Comparison of ENCODE assay signal across 22 mouse cellular contexts in the genomic region with DNA sequence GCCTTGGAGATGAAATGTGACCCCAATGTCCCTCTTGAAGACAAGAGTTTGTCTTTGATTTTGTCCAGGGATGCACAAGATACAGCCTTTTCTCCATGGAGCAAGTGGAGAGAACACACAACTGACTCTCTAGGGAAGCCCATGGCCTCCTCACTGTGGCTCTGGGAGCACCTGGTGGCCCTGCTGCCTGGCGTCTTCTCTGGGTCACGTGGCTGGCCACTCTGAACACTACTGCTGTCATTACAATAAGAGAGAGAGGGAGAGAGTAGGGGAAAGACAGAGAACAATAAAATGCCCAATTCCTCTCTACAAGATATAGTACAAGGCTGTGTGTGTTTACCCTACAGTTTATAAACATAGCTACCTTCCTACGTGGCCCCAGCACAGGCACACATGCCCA. TPM values are rescaled to one million over a fixed set of nuclear protein-coding genes. Genes with fewer than 3 reads are reported as not detected.
"Had no signal": no experiment of that assay in that cellular context is flagged by ENCODE, and none has a peak within 500 bp of the region (broad histone marks: within the 10 kb centered on the region; RNA-seq: fewer than 3 reads in every experiment).

No protein-coding gene starts in this region.

- H3K27me3 ChIP-seq: limb, embryonic 13.5 days; liver, embryonic 12.5 days; liver, embryonic 15.5 days; lung, embryonic 15.5 days; megakaryocyte, embryonic 14.5 days; midbrain, embryonic 13.5 days; neural tube, embryonic 13.5 days; stomach, embryonic 15.5 days had no signal

- H3K4me2 ChIP-seq: limb, embryonic 13.5 days; liver, embryonic 12.5 days; liver, embryonic 15.5 days; lung, embryonic 15.5 days; midbrain, embryonic 13.5 days; neural tube, embryonic 13.5 days; stomach, embryonic 15.5 days had no signal

- H3K4me3 ChIP-seq: layer of hippocampus, adult 2 months; limb, embryonic 10.5 days; limb, embryonic 13.5 days; liver, embryonic 12.5 days; liver, embryonic 15.5 days; lung, embryonic 15.5 days; megakaryocyte, embryonic 14.5 days; midbrain, embryonic 10.5 days; midbrain, embryonic 13.5 days; myocyte; neural tube, embryonic 13.5 days; stomach, embryonic 15.5 days had no signal

- DNase-seq: layer of hippocampus, adult 9-11 months; liver; lung, adult 18-20 months; lung, postnatal 10 days; lung, postnatal 36 days; retina, postnatal 1 day; right cerebral cortex, postnatal 25 days; spleen, adult 18-20 months; thymus, postnatal 25 days had no signal

- H3K36me3 ChIP-seq: limb, embryonic 10.5 days; limb, embryonic 13.5 days; liver, embryonic 12.5 days; liver, embryonic 15.5 days; lung, embryonic 15.5 days; neural tube, embryonic 13.5 days; stomach, embryonic 15.5 days had no signal

- H3K9me3 ChIP-seq: limb, embryonic 10.5 days; limb, embryonic 13.5 days; liver, embryonic 12.5 days; liver, embryonic 15.5 days; lung, embryonic 15.5 days; midbrain, embryonic 10.5 days; midbrain, embryonic 13.5 days; neural tube, embryonic 13.5 days; stomach, embryonic 15.5 days had no signal

- ATAC-seq: liver, embryonic 12.5 days; midbrain, embryonic 13.5 days; midbrain, embryonic 16.5 days had no signal

- H3K9ac ChIP-seq: limb, embryonic 13.5 days; liver, embryonic 12.5 days; liver, embryonic 15.5 days; lung, embryonic 15.5 days; midbrain, embryonic 13.5 days; neural tube, embryonic 13.5 days; stomach, embryonic 15.5 days had no signal

- H3K27ac ChIP-seq: layer of hippocampus, adult 2 months; limb, embryonic 10.5 days; limb, embryonic 13.5 days; liver, embryonic 12.5 days; liver, embryonic 15.5 days; lung, embryonic 15.5 days; midbrain, embryonic 10.5 days; midbrain, embryonic 13.5 days; neural tube, embryonic 13.5 days; stomach, embryonic 15.5 days had no signal

- H3K4me1 ChIP-seq: limb, embryonic 10.5 days; liver, embryonic 12.5 days; liver, embryonic 15.5 days; lung, embryonic 15.5 days; megakaryocyte, embryonic 14.5 days; neural tube, embryonic 13.5 days; stomach, embryonic 15.5 days had no signal

RNA-seq across cellular contexts. Expression of a gene that starts 40.2 kb away (rescaled TPM):
- polyA plus RNA-seq: myocyte had no signal
